Mouse (Mus musculus) midbrain, embryonic 10.5 days (tissue): ENCODE results near the gene Cdk8. TPM values are rescaled to one million over a fixed set of nuclear protein-coding genes. Genes with fewer than 3 reads are reported as not detected.

Experiments used
- DNase-seq: peaks from one replicate; pipeline ENCODE4 v3.0.0-alpha.2; 2017; ENCODE audit warnings: low spot score
- H3K27ac ChIP-seq: fragments of 300-500 bp; sonication (generic); replicated peaks from 2 replicates; pipeline ENCODE4 v1.5.1; 2016; ENCODE audit warnings: mild to moderate bottlenecking
- H3K27me3 ChIP-seq: fragments of 300-500 bp; sonication (generic); 2 replicates; pipeline ENCODE4 v1.6.1; 2016; ENCODE audit warnings: low read depth, mild to moderate bottlenecking; ENCODE audit not compliant: poor library complexity, severe bottlenecking
- H3K36me3 ChIP-seq: fragments of 300-500 bp; sonication (generic); 2 replicates; pipeline ENCODE4 v1.6.1; 2016; ENCODE audit warnings: mild to moderate bottlenecking, moderate library complexity
- H3K4me1 ChIP-seq: fragments of 300-500 bp; sonication (generic); 2 replicates; pipeline ENCODE4 v1.6.1; 2016
- H3K4me3 ChIP-seq: fragments of 300-500 bp; sonication (generic); 2 replicates; pipeline ENCODE4 v1.5.1; 2016; ENCODE audit warnings: mild to moderate bottlenecking, moderate library complexity
- H3K9me3 ChIP-seq: fragments of 300-500 bp; sonication (generic); replicated peaks from 2 replicates; pipeline ENCODE4 v1.6.1; 2016; ENCODE audit warnings: mild to moderate bottlenecking
- WGBS: fragments of 180-500 bp; shearing (Covaris S2); methylation state at CpG from one replicate; pipeline ENCODE4 v1.1.7; 2016; 5-methylcytosine and 5-hydroxymethylcytosine counted together
- polyA plus RNA-seq: library from polyadenylated mRNA; unstranded; fragments of >200 nt; fragmentation: Nextera tagmentation; extraction: Ambion mirVana; gene quantifications from 2 replicates; pipeline ENCODE4 v1.2.1, GENCODE M21; 2016

The Cdk8 gene
- polyA plus RNA-seq, 1 experiment from 2014 or later, result 22.4 TPM

- H3K9me3 ChIP-seq, result no peaks in the 10 kb centered on the region
- H3K27me3 ChIP-seq, result no peaks in the 10 kb centered on the region
- DNase-seq, result no peak
- H3K27ac ChIP-seq, result peak overlapping the region; percentile 98
- WGBS, result 11% methylated on average over 13 of the region's 13 CpGs
- H3K4me3 ChIP-seq, result peak overlapping the region; percentile 74
- peaks cover 22% of the 10 kb centered on the region for H3K4me1 ChIP-seq
- H3K36me3 ChIP-seq, result peaks cover 41% of the 10 kb centered on the region
Measured at GRCm38 (mm10) chr5:146220501-146220878, 10.5 kb upstream of the Cdk8 start.

GRCm38 (mm10) chr5:146220879-146221714, 9.9 kb upstream of the Cdk8 start, which contains the start of gene Rnf6:
TSS of gene Rnf6 (minus strand) at chr5:146221555.
- Histone ChIP-seq H3K36me3 (peaks cover 35% of the 10 kb centered on the region), H3K4me3 (peak within 1 kb of the TSS; percentile 74), H3K4me1 (peaks cover 22% of the 10 kb centered on the region), H3K27me3 (no peaks in the 10 kb centered on the region), H3K27ac (peak within 1 kb of the TSS; percentile 98), H3K9me3 (no peaks in the 10 kb centered on the region)
- under 1% methylated on average over 67 of the region's 67 CpGs for WGBS
- DNase-seq, result peak; percentile 95

GRCm38 (mm10) chr5:146221722-146222121, 9.3 kb upstream of the Cdk8 start:
- peaks cover 30% of the 10 kb centered on the region for H3K36me3 ChIP-seq
- H3K4me1 ChIP-seq, result peaks cover 22% of the 10 kb centered on the region
- WGBS, result 38% methylated on average over 6 of the region's 6 CpGs
- no peaks in the 10 kb centered on the region for H3K9me3 ChIP-seq
- H3K4me3 ChIP-seq, result peak overlapping the region; percentile 74
- DNase-seq, result no peak
- H3K27ac ChIP-seq, result peak overlapping the region; percentile 98
- no peaks in the 10 kb centered on the region for H3K27me3 ChIP-seq

- no peaks in the 10 kb centered on the region for H3K9me3 ChIP-seq
- H3K27ac ChIP-seq, result no peak overlapping the region
- 89% methylated on average over 5 of the region's 5 CpGs for WGBS
- peaks cover 10% of the 10 kb centered on the region for H3K36me3 ChIP-seq
- H3K4me3 ChIP-seq, result no peak overlapping the region
- H3K27me3 ChIP-seq, result no peaks in the 10 kb centered on the region
- H3K4me1 ChIP-seq, result peaks cover 22% of the 10 kb centered on the region
- no peak for DNase-seq
Measured at GRCm38 (mm10) chr5:146223786-146224185, 7.2 kb upstream of the Cdk8 start.

GRCm38 (mm10) chr5:146227496-146227895, 3.5 kb upstream of the Cdk8 start:
- Histone ChIP-seq H3K9me3 (no peaks in the 10 kb centered on the region), H3K27ac (no peak overlapping the region), H3K4me3 (no peak overlapping the region), H3K36me3 (no peaks in the 10 kb centered on the region), H3K27me3 (no peaks in the 10 kb centered on the region), H3K4me1 (peaks cover 8% of the 10 kb centered on the region)
- WGBS, result 86% methylated on average over 8 of the region's 8 CpGs
- DNase-seq, result no peak

GRCm38 (mm10) chr5:146229869-146230650, 970 bp upstream of the Cdk8 start:
- 60% methylated on average over 17 of the region's 17 CpGs for WGBS
- no peak for DNase-seq

GRCm38 (mm10) chr5:146231655-146231996, 596 bp downstream of the Cdk8 start:
- 0% methylated on average over 19 of the region's 19 CpGs for WGBS
- H3K4me3 ChIP-seq, result peak overlapping the region; percentile 87
- 0 out of 2 replicates have a peak, but pooled peaks cover 5% of the 10 kb centered on the region for H3K36me3 ChIP-seq
- H3K27ac ChIP-seq, result peak overlapping the region; percentile 97
- peak; percentile 55 for DNase-seq
- no peaks in the 10 kb centered on the region for H3K27me3 ChIP-seq
- no peaks in the 10 kb centered on the region for H3K9me3 ChIP-seq
- H3K4me1 ChIP-seq, result peaks cover 23% of the 10 kb centered on the region

More at GRCm38 (mm10) chr5:146229869-146230650, 970 bp upstream of the Cdk8 start:
- Histone ChIP-seq H3K4me3 (peak overlapping the region; percentile 87), H3K36me3 (no peaks in the 10 kb centered on the region), H3K4me1 (peaks cover 23% of the 10 kb centered on the region), H3K9me3 (no peaks in the 10 kb centered on the region), H3K27ac (peak overlapping the region; percentile 97), H3K27me3 (no peaks in the 10 kb centered on the region)

- DNase-seq, result no peak
- Histone ChIP-seq H3K4me3 (peak overlapping the region; percentile 87), H3K4me1 (peaks cover 23% of the 10 kb centered on the region), H3K27ac (peak overlapping the region; percentile 97), H3K9me3 (no peaks in the 10 kb centered on the region), H3K36me3 (peaks cover 8% of the 10 kb centered on the region), H3K27me3 (no peaks in the 10 kb centered on the region)
- 45% methylated on average over 6 of the region's 6 CpGs for WGBS
Measured at GRCm38 (mm10) chr5:146232056-146232675, 1.1 kb downstream of the Cdk8 start.

GRCm38 (mm10) chr5:146232816-146233215, 1.8 kb downstream of the Cdk8 start:
- DNase-seq, result no peak
- peaks cover 12% of the 10 kb centered on the region for H3K36me3 ChIP-seq
- 86% methylated on average over 11 of the region's 11 CpGs for WGBS
- H3K4me1 ChIP-seq, result peaks cover 23% of the 10 kb centered on the region
- H3K4me3 ChIP-seq, result peak overlapping the region; percentile 87
- no peaks in the 10 kb centered on the region for H3K27me3 ChIP-seq
- no peaks in the 10 kb centered on the region for H3K9me3 ChIP-seq
- no peak overlapping the region for H3K27ac ChIP-seq

GRCm38 (mm10) chr5:146234336-146234735, 3.3 kb downstream of the Cdk8 start:
- Histone ChIP-seq H3K36me3 (peaks cover 21% of the 10 kb centered on the region), H3K9me3 (no peaks in the 10 kb centered on the region), H3K27me3 (no peaks in the 10 kb centered on the region), H3K4me3 (no peak overlapping the region), H3K4me1 (peaks cover 23% of the 10 kb centered on the region), H3K27ac (no peak overlapping the region)
- WGBS, result 87% methylated on average over 1 of the region's 1 CpGs
- DNase-seq, result no peak

GRCm38 (mm10) chr5:146238274-146238673, 7.2 kb downstream of the Cdk8 start:
- Histone ChIP-seq H3K27ac (no peak overlapping the region), H3K4me1 (peaks cover 7% of the 10 kb centered on the region), H3K27me3 (no peaks in the 10 kb centered on the region), H3K9me3 (no peaks in the 10 kb centered on the region), H3K4me3 (no peak overlapping the region), H3K36me3 (peaks cover 22% of the 10 kb centered on the region)
- 90% methylated on average over 10 of the region's 10 CpGs for WGBS
- DNase-seq, result no peak

GRCm38 (mm10) chr5:146240771-146241170, 9.7 kb downstream of the Cdk8 start:
- no peak overlapping the region for H3K4me3 ChIP-seq
- no peak overlapping the region for H3K27ac ChIP-seq
- peaks cover 26% of the 10 kb centered on the region for H3K36me3 ChIP-seq
- no peaks in the 10 kb centered on the region for H3K4me1 ChIP-seq
- WGBS, result 92% methylated on average over 2 of the region's 2 CpGs
- DNase-seq, result no peak
- H3K9me3 ChIP-seq, result no peaks in the 10 kb centered on the region
- no peaks in the 10 kb centered on the region for H3K27me3 ChIP-seq
